Mouse (Mus musculus) MEL (cell line): ENCODE measurements around the gene Golga2. TPM values are rescaled to one million over a fixed set of nuclear protein-coding genes. Genes with fewer than 3 reads are reported as not detected.

Experiments used
- DNase-seq: peaks from one replicate; pipeline ENCODE4 v3.0.0; 2011; ENCODE audit warnings: low read depth, low spot score
- H3K27ac ChIP-seq: 2 replicates; pipeline ENCODE4 v1.5.1; 2012; ENCODE audit warnings: low read depth, mild to moderate bottlenecking, control low read depth, low read length, moderate library complexity; ENCODE audit not compliant: control insufficient read depth
- H3K27me3 ChIP-seq, 2 experiments: fragments of 150-350 bp in 1 of 2; sonication (generic) in 1 of 2; 2 replicates each; pipeline ENCODE4 v1.6.1; 2012; ENCODE audit warnings: low read length in 2 of 2, mild to moderate bottlenecking in 2 of 2, improper control_type of control experiment in 1 of 2, moderate library complexity in 1 of 2; ENCODE audit not compliant: insufficient read depth in 2 of 2, control insufficient read depth in 1 of 2
- H3K36me3 ChIP-seq, 2 experiments: 2 replicates each; pipeline ENCODE4 v1.6.1; 2012 to 2014; ENCODE audit warnings: low read length in 2 of 2, improper control_type of control experiment in 1 of 2, inconsistent platforms in 1 of 2, mild to moderate bottlenecking in 1 of 2; ENCODE audit not compliant: insufficient read depth in 2 of 2, control insufficient read depth in 1 of 2
- H3K4me1 ChIP-seq, 2 experiments: fragments of 150-350 bp in 1 of 2; sonication (generic) in 1 of 2; 2 replicates each; pipeline ENCODE4 v1.6.1; 2012; ENCODE audit warnings: low read length in 2 of 2, improper control_type of control experiment in 1 of 2, mild to moderate bottlenecking in 1 of 2; ENCODE audit not compliant: insufficient read depth in 2 of 2, control insufficient read depth in 1 of 2
- H3K4me3 ChIP-seq, 2 experiments: fragments of 150-350 bp in 1 of 2; sonication (generic) in 1 of 2; 2 replicates each; pipeline ENCODE4 v1.5.1; 2012; ENCODE audit warnings: low read depth in 2 of 2, low read length in 2 of 2, mild to moderate bottlenecking in 2 of 2, moderate library complexity in 2 of 2, control low read depth in 1 of 2, improper control_type of control experiment in 1 of 2; ENCODE audit not compliant: control insufficient read depth in 1 of 2, insufficient read depth in 1 of 2
- H3K79me2 ChIP-seq: 2 replicates; pipeline ENCODE4 v1.6.1; 2012; ENCODE audit warnings: mild to moderate bottlenecking, low read length, moderate library complexity; ENCODE audit not compliant: control insufficient read depth, poor library complexity, insufficient read depth
- H3K9ac ChIP-seq: 2 replicates; pipeline ENCODE4 v1.6.1; 2012; ENCODE audit warnings: low read depth, mild to moderate bottlenecking, control low read depth, low read length, moderate library complexity; ENCODE audit not compliant: control insufficient read depth, poor library complexity, severe bottlenecking
- H3K9me3 ChIP-seq: fragments of 150-350 bp; sonication (generic); replicated peaks from 2 replicates; pipeline ENCODE4 v1.6.1; 2012; ENCODE audit warnings: mild to moderate bottlenecking, low read length, improper control_type of control experiment, moderate library complexity; ENCODE audit not compliant: insufficient read depth
- CHD2 ChIP-seq: IDR thresholded peaks from 2 replicates; pipeline ENCODE4 v1.6.1; 2011; ENCODE audit warnings: low read length, improper control_type of control experiment
- E2F4 ChIP-seq: IDR thresholded peaks from 2 replicates; pipeline ENCODE4 v1.6.1; 2011; ENCODE audit warnings: low read depth, low read length, improper control_type of control experiment, borderline replicate concordance
- ELF1 ChIP-seq: IDR thresholded peaks from 2 replicates; pipeline ENCODE4 v1.6.1; 2014; ENCODE audit warnings: low read depth, mild to moderate bottlenecking, inconsistent platforms, low read length, improper control_type of control experiment, moderate library complexity
- GABPA ChIP-seq: IDR thresholded peaks from 2 replicates; pipeline ENCODE4 v1.6.1; 2012; ENCODE audit warnings: low read depth, mild to moderate bottlenecking, inconsistent platforms, low read length, improper control_type of control experiment, moderate library complexity
- GATA1 ChIP-seq: IDR thresholded peaks from 2 replicates; pipeline ENCODE4 v1.6.1; 2011; ENCODE audit warnings: low read depth, low read length, improper control_type of control experiment
- KAT2A ChIP-seq: conservative IDR thresholded peaks from 2 replicates; pipeline ENCODE4 v1.6.1; 2012; ENCODE audit warnings: low read depth, low read length, improper control_type of control experiment, inconsistent platforms
- MAX ChIP-seq: IDR thresholded peaks from 2 replicates; pipeline ENCODE4 v1.6.1; 2011; ENCODE audit warnings: low read length, improper control_type of control experiment
- MAZ ChIP-seq: IDR thresholded peaks from 2 replicates; pipeline ENCODE4 v1.6.1; 2012; ENCODE audit warnings: low read depth, mild to moderate bottlenecking, inconsistent platforms, low read length, improper control_type of control experiment
- MYB ChIP-seq: IDR thresholded peaks from 2 replicates; pipeline ENCODE4 v1.6.1; 2011; ENCODE audit warnings: mild to moderate bottlenecking, low read depth, low read length, improper control_type of control experiment
- MYC ChIP-seq: IDR thresholded peaks from 2 replicates; pipeline ENCODE4 v1.6.1; 2011; ENCODE audit warnings: low read depth, mild to moderate bottlenecking, low read length, improper control_type of control experiment, moderate library complexity
- NELFE ChIP-seq: IDR thresholded peaks from 2 replicates; pipeline ENCODE4 v1.6.1; 2011; ENCODE audit warnings: low read depth, low read length, improper control_type of control experiment
- POLR2A ChIP-seq, 2 experiments: IDR thresholded peaks; 2 replicates each; pipeline ENCODE4 v1.6.1; 2011 to 2012; ENCODE audit warnings: low read length in 2 of 2, mild to moderate bottlenecking in 2 of 2, control low read depth in 1 of 2, improper control_type of control experiment in 1 of 2, low read depth in 1 of 2, moderate library complexity in 1 of 2; ENCODE audit not compliant: control insufficient read depth in 1 of 2, insufficient read depth in 1 of 2, poor library complexity in 1 of 2
- POLR2AphosphoS2 ChIP-seq: IDR thresholded peaks from 2 replicates; pipeline ENCODE4 v1.6.1; 2011; ENCODE audit warnings: low read length, improper control_type of control experiment
- RAD21 ChIP-seq: IDR thresholded peaks from 2 replicates; pipeline ENCODE4 v1.6.1; 2011; ENCODE audit warnings: mild to moderate bottlenecking, low read depth, low read length, improper control_type of control experiment
- RCOR1 ChIP-seq: IDR thresholded peaks from 2 replicates; pipeline ENCODE4 v1.6.1; 2012; ENCODE audit warnings: low read depth, mild to moderate bottlenecking, inconsistent platforms, low read length, improper control_type of control experiment
- TAL1 ChIP-seq: IDR thresholded peaks from 2 replicates; pipeline ENCODE4 v1.6.1; 2012; ENCODE audit warnings: mild to moderate bottlenecking, inconsistent platforms, low read length, moderate library complexity, mixed read lengths
- ZC3H11A ChIP-seq: IDR thresholded peaks from 2 replicates; pipeline ENCODE4 v1.6.1; 2012; ENCODE audit warnings: low read depth, mild to moderate bottlenecking, inconsistent platforms, low read length, improper control_type of control experiment
- ZKSCAN1 ChIP-seq: IDR thresholded peaks from 2 replicates; pipeline ENCODE4 v1.6.1; 2012; ENCODE audit warnings: low read depth, mild to moderate bottlenecking, inconsistent platforms, low read length, improper control_type of control experiment, moderate library complexity
- polyA plus RNA-seq, 2 experiments: library from polyadenylated mRNA; stranded (reverse) in 1 of 2; unstranded in 1 of 2; fragments of >175 nt in 1 of 2; fragments of >200 nt in 1 of 2; gene quantifications; 2 replicates each; pipeline versions ENCODE4 v1.2.1 to v1.2.4; 2012; ENCODE audit warnings: low replicate concordance in 2 of 2, low read depth in 1 of 2; ENCODE audit not compliant: insufficient read length in 2 of 2, insufficient read depth in 1 of 2, missing spikeins in 1 of 2
- total RNA-seq: library from RNA; depleted of rRNA; stranded (reverse); fragments of 300-350 nt; gene quantifications from 2 replicates; pipeline ENCODE4 v1.2.3, GENCODE M21; 2012

Golga2 gene
- total and polyA plus RNA-seq, 3 experiments = 20.3 to 38.6 TPM; not detected in 1

GRCm38 (mm10) chr2:32349625-32350255 lies 62.6 kb downstream of the Golga2 start:
- no peak overlapping the region for H3K4me3 ChIP-seq
- H3K36me3 ChIP-seq = peaks cover 0 to 4% of the 10 kb centered on the region in 2 experiments; a peak in 2 of 4 replicates
- H3K4me1 ChIP-seq = peaks cover 4 to 9% of the 10 kb centered on the region in 2 experiments; a peak in 3 of 4 replicates
- DNase-seq = no peak
- H3K27me3 ChIP-seq = no peaks in the 10 kb centered on the region
- TF ChIP-seq GABPA (no peak), POLR2A (IDR thresholded peaks at IDR 0.05; ENCODE audit: control insufficient read depth in 1 of 2, insufficient read depth in 1 of 2, low read depth in 1 of 2, low read length in 2 of 2, poor library complexity in 1 of 2) (no peak), E2F4 (no peak), NELFE (no peak), POLR2AphosphoS2 (no peak), RCOR1 (no peak), TAL1 (no peak), MAX (no peak), MYB (no peak), CHD2 (no peak)
- H3K9ac ChIP-seq = no peak overlapping the region
- H3K9me3 ChIP-seq = no peaks in the 10 kb centered on the region
- H3K79me2 ChIP-seq = no peaks in the 10 kb centered on the region
- H3K27ac ChIP-seq = no peak overlapping the region

DNA sequence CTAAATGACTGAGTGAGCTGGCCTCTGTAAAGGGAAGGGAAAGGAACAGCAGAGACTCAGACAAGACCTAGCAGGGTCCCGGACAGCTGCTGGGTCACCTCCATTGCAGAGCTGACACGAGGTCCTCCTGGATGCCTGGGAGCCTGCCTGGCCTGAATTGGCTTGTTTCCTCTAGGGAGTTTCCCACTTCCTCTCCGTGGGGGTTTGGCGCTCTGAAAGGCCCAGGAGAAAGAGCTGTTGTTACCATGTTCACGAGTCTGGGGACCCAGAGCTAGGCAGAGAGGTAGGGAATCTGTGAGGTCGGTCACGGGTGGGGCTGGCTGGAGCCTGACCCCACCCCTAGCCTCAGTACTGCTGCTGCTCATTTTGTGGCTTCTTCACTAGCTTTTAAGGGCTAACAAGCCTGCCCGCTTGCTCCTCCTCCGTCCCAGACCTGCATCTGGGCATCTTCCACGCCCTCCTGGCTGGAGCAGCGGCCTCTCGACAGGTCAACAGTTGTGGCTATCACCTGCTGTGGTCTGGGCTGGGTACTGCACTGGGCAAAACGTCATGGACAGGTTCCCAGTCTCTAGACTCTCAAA lies 63.4 kb downstream of the Golga2 start:
- no peaks in the 10 kb centered on the region for H3K79me2 ChIP-seq
- H3K27ac ChIP-seq = no peak overlapping the region
- H3K36me3 ChIP-seq = peaks cover 0 to 4% of the 10 kb centered on the region in 2 experiments; a peak in 2 of 4 replicates
- no peak for DNase-seq
- no peak overlapping the region for H3K4me3 ChIP-seq
- H3K9ac ChIP-seq = no peak overlapping the region
- TF ChIP-seq ZC3H11A = no peak
- TF ChIP-seq RAD21 = no peak
- no peak for TF ChIP-seq KAT2A
- no peak for TF ChIP-seq GATA1
- no peak for TF ChIP-seq ELF1
- no peak for TF ChIP-seq MYC
- TF ChIP-seq ZKSCAN1 = no peak
- TF ChIP-seq MAZ = no peak
- TF ChIP-seq, all 39 proteins: peak for 0
- peaks cover 4 to 9% of the 10 kb centered on the region in 2 experiments; a peak in 3 of 4 replicates for H3K4me1 ChIP-seq
- H3K9me3 ChIP-seq = no peaks in the 10 kb centered on the region
- no peaks in the 10 kb centered on the region for H3K27me3 ChIP-seq
